Mouse (Mus musculus) lung, embryonic 16.5 days (tissue): ENCODE measurements around the gene Tmem254c. TPM values are rescaled to one million over a fixed set of nuclear protein-coding genes. Genes with fewer than 3 reads are reported as not detected.
"Not testable (repeated sequence)": the region's sequence is repeated elsewhere in the genome, so short reads cannot be mapped to it uniquely, and the experiment has no call there.

ENCODE experiments used
- ATAC-seq: fragments of 200-750 bp; cut with Nextera tagmentation; 2 replicates; pipeline ENCODE4 v1.8.0; 2017; ENCODE audit warnings: low read depth, mild to moderate bottlenecking, moderate library complexity
- H3K27ac ChIP-seq: fragments of 300-500 bp; sonication (generic); 2 replicates; pipeline ENCODE4 v1.5.1; 2014; ENCODE audit warnings: mild to moderate bottlenecking, control low read depth, low read length
- H3K27me3 ChIP-seq: fragments of 300-500 bp; sonication (generic); 2 replicates; pipeline ENCODE4 v1.6.1; 2014; ENCODE audit warnings: low read depth, low read length, mixed read lengths; ENCODE audit not compliant: control insufficient read depth, insufficient read depth
- H3K36me3 ChIP-seq: fragments of 300-500 bp; sonication (generic); 2 replicates; pipeline ENCODE4 v1.6.1; 2014; ENCODE audit warnings: low read length; ENCODE audit not compliant: control insufficient read depth, insufficient read depth
- H3K4me1 ChIP-seq: fragments of 300-500 bp; sonication (generic); replicated peaks from 2 replicates; pipeline ENCODE4 v1.6.1; 2014; ENCODE audit warnings: low read length, mixed read lengths; ENCODE audit not compliant: control insufficient read depth, insufficient read depth
- H3K4me2 ChIP-seq: fragments of 300-500 bp; sonication (generic); 2 replicates; pipeline ENCODE4 v1.6.1; 2014; ENCODE audit warnings: low read depth, low read length, control low read depth
- H3K4me3 ChIP-seq: fragments of 300-500 bp; sonication (generic); 2 replicates; pipeline ENCODE4 v1.5.1; 2014; ENCODE audit warnings: mild to moderate bottlenecking, low read length, control low read depth
- H3K9ac ChIP-seq: fragments of 300-500 bp; sonication (generic); 2 replicates; pipeline ENCODE4 v1.6.1; 2014; ENCODE audit warnings: low read length, control low read depth
- H3K9me3 ChIP-seq: fragments of 300-500 bp; sonication (generic); 2 replicates; pipeline ENCODE4 v1.6.1; 2016; ENCODE audit warnings: low read length; ENCODE audit not compliant: control insufficient read depth
- WGBS: fragments of 180-500 bp; shearing (Covaris S2); extraction: QIAGEN DNeasy Blood & Tissue Kit; methylation state at CpG from one replicate; pipeline ENCODE4 v1.1.7; 2014; 5-methylcytosine and 5-hydroxymethylcytosine counted together
- polyA plus RNA-seq: library from polyadenylated mRNA; unstranded; fragments of >200 nt; fragmentation: Nextera tagmentation; extraction: Ambion mirVana; gene quantifications from 2 replicates; pipeline ENCODE4 v1.2.1, GENCODE M21; 2015

The Tmem254c gene
- polyA plus RNA-seq, 1 experiment from 2014 or later = 50.5 TPM

- WGBS = no CpG with 5 or more reads among the region's 8 CpGs
- ATAC-seq, H3K27ac ChIP-seq: not testable (repeated sequence)
Observed at GRCm38 (mm10) chr14:26047026-26047425, 20.1 kb downstream of the Tmem254c start.

GRCm38 (mm10) chr14:26045007-26045406, 22.1 kb downstream of the Tmem254c start:
- not testable (repeated sequence) for H3K9me3 ChIP-seq, H3K36me3 ChIP-seq, H3K4me1 ChIP-seq, ATAC-seq, H3K4me3 ChIP-seq, H3K4me2 ChIP-seq, H3K27ac ChIP-seq, H3K9ac ChIP-seq, H3K27me3 ChIP-seq
- no CpG with 5 or more reads among the region's 5 CpGs for WGBS

More at GRCm38 (mm10) chr14:26047026-26047425, 20.1 kb downstream of the Tmem254c start:
- not testable (repeated sequence) for H3K9ac ChIP-seq, H3K4me2 ChIP-seq, H3K9me3 ChIP-seq, H3K27me3 ChIP-seq, H3K4me1 ChIP-seq, H3K4me3 ChIP-seq, H3K36me3 ChIP-seq

- not testable (repeated sequence) for H3K4me2 ChIP-seq, H3K27ac ChIP-seq, H3K36me3 ChIP-seq, H3K4me1 ChIP-seq, H3K27me3 ChIP-seq, H3K9me3 ChIP-seq, H3K9ac ChIP-seq, H3K4me3 ChIP-seq, ATAC-seq
- no CpG with 5 or more reads among the region's 26 CpGs for WGBS
Observed at GRCm38 (mm10) chr14:26042611-26043010, 24.5 kb downstream of the Tmem254c start, which contains the start of gene Gm9780. Gene Gm9780, minus strand, starts transcription at chr14:26042711.

- not testable (repeated sequence) for H3K9ac ChIP-seq, H3K4me1 ChIP-seq, H3K4me2 ChIP-seq, H3K4me3 ChIP-seq, H3K27ac ChIP-seq, H3K36me3 ChIP-seq, H3K27me3 ChIP-seq, H3K9me3 ChIP-seq
- no CpG with 5 or more reads among the region's 6 CpGs for WGBS
- ATAC-seq = peak; percentile 78
Observed at GRCm38 (mm10) chr14:26035439-26035838, 31.7 kb downstream of the Tmem254c start.

- WGBS = no CpG with 5 or more reads among the region's 3 CpGs
- ATAC-seq = peak; percentile 60
Observed at GRCm38 (mm10) chr14:26034364-26034763, 32.8 kb downstream of the Tmem254c start.

GRCm38 (mm10) chr14:26025653-26026052, 41.5 kb downstream of the Tmem254c start:
- not testable (repeated sequence) for H3K27ac ChIP-seq, H3K9ac ChIP-seq, H3K9me3 ChIP-seq, H3K4me2 ChIP-seq, H3K4me1 ChIP-seq, H3K36me3 ChIP-seq, H3K27me3 ChIP-seq, H3K4me3 ChIP-seq, ATAC-seq
- no CpG with 5 or more reads among the region's 12 CpGs for WGBS

More at GRCm38 (mm10) chr14:26034364-26034763, 32.8 kb downstream of the Tmem254c start:
- not testable (repeated sequence) for H3K36me3 ChIP-seq, H3K4me3 ChIP-seq, H3K27ac ChIP-seq, H3K9ac ChIP-seq, H3K27me3 ChIP-seq, H3K4me1 ChIP-seq, H3K9me3 ChIP-seq, H3K4me2 ChIP-seq

- H3K27me3 ChIP-seq, H3K9ac ChIP-seq, H3K4me3 ChIP-seq, H3K27ac ChIP-seq, H3K9me3 ChIP-seq, H3K36me3 ChIP-seq, H3K4me2 ChIP-seq, H3K4me1 ChIP-seq: not testable (repeated sequence)
- peak; percentile 43; the same call in 1 of the 2 replicates for ATAC-seq
- no CpG with 5 or more reads among the region's 6 CpGs for WGBS
Observed at GRCm38 (mm10) chr14:26022831-26023230, 44.3 kb downstream of the Tmem254c start.

GRCm38 (mm10) chr14:26021555-26021954, 45.6 kb downstream of the Tmem254c start:
- not testable (repeated sequence) for H3K9me3 ChIP-seq, H3K4me2 ChIP-seq, H3K27ac ChIP-seq, H3K36me3 ChIP-seq, H3K9ac ChIP-seq, H3K4me1 ChIP-seq, H3K4me3 ChIP-seq, ATAC-seq, H3K27me3 ChIP-seq
- WGBS = no CpG with 5 or more reads among the region's 9 CpGs

- H3K4me2 ChIP-seq, H3K4me1 ChIP-seq, H3K4me3 ChIP-seq, H3K27ac ChIP-seq, H3K27me3 ChIP-seq, ATAC-seq, H3K9ac ChIP-seq, H3K36me3 ChIP-seq, H3K9me3 ChIP-seq: not testable (repeated sequence)
- no CpG with 5 or more reads among the region's 7 CpGs for whole genome bisulfite sequencing
Observed at GRCm38 (mm10) chr14:26016414-26016813, 50.7 kb downstream of the Tmem254c start.
